Mouse (Mus musculus): ENCODE data around the gene Ap4b1. TPM values are rescaled to one million over a fixed set of nuclear protein-coding genes. Genes with fewer than 3 reads are reported as not detected.

Ap4b1 gene
- polyA plus RNA-seq, 1 experiment from 2014 or later: 19.3 TPM

- H3K36me3 ChIP-seq (replicated peaks): no peaks in the 10 kb centered on the region
- no peak overlapping the region for H3K4me3 ChIP-seq
- DNase-seq (ENCODE audit: extremely low spot score, low spot score): no peak
- H3K27ac ChIP-seq: no peak overlapping the region
- H3K4me1 ChIP-seq: no peaks in the 10 kb centered on the region
- WGBS: 91% methylated on average over 5 of the region's 5 CpGs
- H3K27me3 ChIP-seq (ENCODE audit: poor library complexity, severe bottlenecking): no peaks in the 10 kb centered on the region
- no peaks in the 10 kb centered on the region for H3K9me3 ChIP-seq
These were observed 58.2 kb downstream of the Ap4b1 start for GRCm38 (mm10) chr3:103867424-103867971.

GRCm38 (mm10) chr3:103868008-103868407 lies 58.7 kb downstream of the Ap4b1 start:
- no peaks in the 10 kb centered on the region for H3K36me3 ChIP-seq (replicated peaks)
- no peak overlapping the region for H3K27ac ChIP-seq
- no peak overlapping the region for H3K4me3 ChIP-seq
- H3K9me3 ChIP-seq: no peaks in the 10 kb centered on the region
- H3K4me1 ChIP-seq: no peaks in the 10 kb centered on the region
- DNase-seq (ENCODE audit: extremely low spot score, low spot score): no peak
- no peaks in the 10 kb centered on the region for H3K27me3 ChIP-seq (ENCODE audit: poor library complexity, severe bottlenecking)
- WGBS: 80% methylated on average over 4 of the region's 4 CpGs

Other genes with a start within 250 kb of the Ap4b1 start
- gene Syt6, start 234.3 kb upstream of the Ap4b1 start, polyA plus RNA-seq (2016; fragmentation: Nextera tagmentation; extraction: Ambion mirVana): 0.22 and 0.33 TPM in 2 replicates
- gene Atg4a-ps, start 163.5 kb upstream of the Ap4b1 start, polyA plus RNA-seq (2016; fragmentation: Nextera tagmentation; extraction: Ambion mirVana): 0.09 and 0.20 TPM in 2 replicates
- gene Olfml3, start 71.5 kb upstream of the Ap4b1 start, polyA plus RNA-seq (2016; fragmentation: Nextera tagmentation; extraction: Ambion mirVana): 5.6 and 5.8 TPM in 2 replicates
- gene Gm10964, start 70.2 kb upstream of the Ap4b1 start, polyA plus RNA-seq (2016; fragmentation: Nextera tagmentation; extraction: Ambion mirVana): not detected in 2 replicates
- gene Hipk1, start 18.0 kb upstream of the Ap4b1 start, polyA plus RNA-seq (2016; fragmentation: Nextera tagmentation; extraction: Ambion mirVana): 9.9 and 10.4 TPM in 2 replicates
- gene Dclre1b, start 76 bp upstream of the Ap4b1 start, polyA plus RNA-seq (2016; fragmentation: Nextera tagmentation; extraction: Ambion mirVana): 37.2 and 40.5 TPM in 2 replicates
- 0.17 TPM in 1 of 2 replicates, not detected in the other for gene Gm43064, start 53 bp downstream of the Ap4b1 start, polyA plus RNA-seq (2016; fragmentation: Nextera tagmentation; extraction: Ambion mirVana)
- gene Bcl2l15, start 23.1 kb downstream of the Ap4b1 start, polyA plus RNA-seq (2016; fragmentation: Nextera tagmentation; extraction: Ambion mirVana): 0.17 and 0.25 TPM in 2 replicates
- gene Ptpn22, start 50.3 kb downstream of the Ap4b1 start, polyA plus RNA-seq (2016; fragmentation: Nextera tagmentation; extraction: Ambion mirVana): 0.37 TPM in 2 replicates
- gene Rsbn1, start 104.6 kb downstream of the Ap4b1 start, polyA plus RNA-seq (2016; fragmentation: Nextera tagmentation; extraction: Ambion mirVana): 11.6 and 14.1 TPM in 2 replicates
- 32.6 and 33.4 TPM in 2 replicates for gene Phtf1, start 158.6 kb downstream of the Ap4b1 start, polyA plus RNA-seq (2016; fragmentation: Nextera tagmentation; extraction: Ambion mirVana)